Mouse (Mus musculus) liver, adult 2 months (tissue): ENCODE data around the gene Abcc12.

Experiments
- CTCF ChIP-seq: fragments of 200-500 bp; IDR thresholded peaks from 2 replicates; pipeline ENCODE4 v1.5.1; 2011; ENCODE audit warnings: low read depth, low read length, control low read depth
- POLR2A ChIP-seq: fragments of 200-500 bp; IDR thresholded peaks from 2 replicates; pipeline ENCODE4 v1.6.1; 2011; ENCODE audit warnings: low read length, control low read depth; ENCODE audit not compliant: insufficient read depth; ENCODE audit errors: extremely low read depth

DNA sequence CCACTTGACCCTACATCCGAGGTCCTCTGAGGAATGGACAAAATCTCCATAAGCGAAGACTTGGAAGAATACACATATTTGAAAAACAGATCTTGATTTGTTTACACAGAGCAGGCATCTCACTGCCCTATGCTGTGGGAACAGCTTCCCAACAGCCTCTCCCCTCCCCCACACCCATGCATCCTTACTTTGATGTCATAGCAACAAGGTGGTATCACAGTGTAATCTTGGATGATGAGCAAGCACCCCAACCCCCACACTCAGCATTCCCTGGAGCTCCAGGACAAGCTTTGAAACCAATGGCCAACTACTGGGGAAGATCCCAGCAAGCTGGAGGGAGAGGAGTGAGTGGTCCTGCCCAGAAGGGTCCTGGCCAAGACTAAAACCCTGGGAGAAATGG is 50.8 kb downstream of the Abcc12 start:
- no peak for TF ChIP-seq POLR2A
- TF ChIP-seq CTCF: no peak
